Mouse (Mus musculus) olfactory bulb, adult 2 months (tissue): ENCODE measurements around the gene Iqcn. TPM values are rescaled to one million over a fixed set of nuclear protein-coding genes. Genes with fewer than 3 reads are reported as not detected.
A peak's percentile ranks its signal among the peaks of the same experiment; 100 is the strongest.

Source experiments
- H3K27ac ChIP-seq: fragments of 200-500 bp; 2 replicates; pipeline ENCODE4 v1.5.1; 2012; ENCODE audit warnings: low read depth, low read length; ENCODE audit not compliant: insufficient read depth
- H3K4me1 ChIP-seq: fragments of 200-500 bp; 2 replicates; pipeline ENCODE4 v1.6.1; 2012; ENCODE audit warnings: low read length; ENCODE audit not compliant: control insufficient read depth, insufficient read depth
- H3K4me3 ChIP-seq: fragments of 200-500 bp; 2 replicates; pipeline ENCODE4 v1.5.1; 2012; ENCODE audit warnings: mild to moderate bottlenecking, low read depth, low read length, moderate library complexity; ENCODE audit not compliant: insufficient read depth
- CTCF ChIP-seq: fragments of 200-500 bp; IDR thresholded peaks from 2 replicates; pipeline ENCODE4 v1.5.1; 2012; ENCODE audit warnings: low read depth, mild to moderate bottlenecking, low read length, moderate library complexity; ENCODE audit not compliant: insufficient read depth
- POLR2A ChIP-seq: fragments of 200-500 bp; IDR thresholded peaks from 2 replicates; pipeline ENCODE4 v1.6.1; 2012; ENCODE audit warnings: mild to moderate bottlenecking, low read depth, low read length, moderate library complexity; ENCODE audit not compliant: insufficient read depth
- WGBS: fragments of 180-500 bp; shearing (Covaris S2); methylation state at CpG from one replicate; pipeline ENCODE4 v1.1.7; 2018; 5-methylcytosine and 5-hydroxymethylcytosine counted together
- polyA plus RNA-seq: library from polyadenylated mRNA; stranded (reverse); fragments of >200 nt; gene quantifications from 2 replicates; pipeline ENCODE4 v1.2.4, GENCODE M21; 2012; ENCODE audit warnings: low replicate concordance; ENCODE audit not compliant: missing spikeins, insufficient read depth, insufficient read length

Gene Iqcn
- polyA plus RNA-seq, 1 experiment, result not detected

DNA sequence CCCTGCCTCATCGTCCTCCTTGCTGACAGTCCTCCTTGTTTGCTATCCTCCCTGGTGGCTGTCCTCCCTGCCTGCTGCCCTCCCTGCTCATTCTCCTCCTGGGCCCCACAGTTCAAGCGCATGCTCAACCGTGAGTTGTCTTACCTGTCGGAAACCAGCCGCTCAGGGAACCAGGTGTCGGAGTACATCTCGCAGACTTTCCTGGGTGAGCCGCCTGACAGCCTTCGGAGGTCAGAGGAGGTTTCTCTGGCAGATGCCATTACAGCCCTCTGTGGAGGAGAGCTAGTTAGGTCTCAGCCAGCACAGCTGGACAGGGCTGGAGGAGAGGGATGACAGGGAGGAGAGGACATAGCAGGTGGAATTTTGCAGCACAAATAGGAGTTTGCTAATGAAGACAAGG is 43.4 kb downstream of the Iqcn start:
- H3K27ac ChIP-seq, result no peak overlapping the region
- H3K4me1 ChIP-seq, result peaks cover 21% of the 10 kb centered on the region
- TF ChIP-seq POLR2A, result no peak
- TF ChIP-seq CTCF, result no peak
- H3K4me3 ChIP-seq, result no peak overlapping the region
- WGBS, result 81% methylated on average over 9 of the region's 9 CpGs

GRCm38 (mm10) chr8:70747211-70747890 is 44.1 kb downstream of the Iqcn start:
- Histone ChIP-seq H3K27ac (no peak overlapping the region), H3K4me1 (peaks cover 24% of the 10 kb centered on the region), H3K4me3 (no peak overlapping the region)
- WGBS, result 89% methylated on average over 18 of the region's 18 CpGs
- no peak for TF ChIP-seq POLR2A
- TF ChIP-seq CTCF, result no peak

DNA sequence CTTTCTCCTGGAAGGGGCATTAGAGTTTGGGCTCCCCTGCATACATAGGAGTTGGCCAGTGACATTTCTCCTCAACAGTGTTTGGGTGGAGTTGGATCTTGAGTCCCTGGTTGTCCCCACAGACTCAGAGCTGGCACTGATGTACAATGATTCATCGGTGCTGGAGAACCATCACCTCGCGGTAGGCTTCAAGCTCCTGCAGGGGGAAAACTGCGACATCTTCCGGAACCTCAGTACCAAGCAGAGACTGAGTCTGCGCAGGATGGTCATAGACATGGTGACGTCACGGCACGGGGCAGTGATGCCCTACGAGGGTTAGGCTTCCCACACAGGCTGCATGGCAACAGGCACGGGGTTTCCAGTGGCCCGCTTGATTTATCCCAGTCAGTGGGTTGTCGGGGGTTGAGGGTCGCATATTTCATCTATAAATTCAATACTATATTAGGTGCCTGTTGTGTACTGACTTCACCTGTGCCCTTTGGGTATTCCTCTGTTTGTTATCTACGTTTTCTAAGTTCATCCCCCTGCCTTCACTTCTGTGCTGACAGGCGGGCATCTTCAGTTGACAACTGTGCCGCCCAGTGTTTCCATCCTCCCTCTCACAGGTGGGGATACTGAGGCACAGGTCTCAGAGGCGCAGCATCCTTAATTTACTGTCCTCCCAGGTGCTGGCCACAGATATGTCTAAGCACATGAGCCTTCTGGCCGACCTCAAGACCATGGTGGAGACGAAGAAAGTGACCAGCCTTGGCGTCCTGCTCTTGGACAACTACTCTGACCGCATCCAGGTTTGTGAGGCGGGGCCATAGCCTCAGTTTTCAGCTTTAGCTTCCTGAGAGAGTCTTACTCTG is 45.2 kb downstream of the Iqcn start:
- Histone ChIP-seq H3K4me1 (peaks cover 25% of the 10 kb centered on the region), H3K4me3 (no peak overlapping the region), H3K27ac (no peak overlapping the region)
- 88% methylated on average over 23 of the region's 23 CpGs for WGBS
- TF ChIP-seq POLR2A (no peak), CTCF (no peak)

DNA sequence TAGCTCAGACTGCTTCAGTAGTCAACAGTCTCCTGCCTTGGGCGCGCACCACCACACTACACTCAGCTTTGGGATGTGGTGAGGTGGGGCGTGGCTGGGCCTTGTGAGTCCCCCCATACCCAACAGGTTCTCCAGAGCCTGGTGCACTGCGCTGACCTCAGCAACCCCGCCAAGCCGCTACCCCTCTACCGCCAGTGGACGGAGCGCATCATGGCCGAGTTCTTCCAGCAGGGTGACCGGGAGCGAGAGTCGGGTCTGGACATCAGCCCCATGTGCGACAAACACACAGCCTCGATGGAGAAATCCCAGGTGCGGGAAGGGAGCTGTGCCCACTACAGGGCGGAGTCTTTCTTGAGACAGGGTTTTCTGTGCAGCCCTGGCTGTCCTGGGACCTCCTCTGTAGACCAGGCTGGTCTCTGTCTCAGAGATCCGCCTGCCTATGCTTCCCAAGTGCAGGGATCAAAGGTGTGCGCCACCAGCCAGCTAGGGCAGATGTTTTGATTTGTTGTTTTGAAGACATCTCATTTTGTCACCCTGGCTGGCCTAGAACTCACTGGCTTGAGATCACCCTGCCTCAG is 45.9 kb downstream of the Iqcn start:
- WGBS, result 86% methylated on average over 19 of the region's 19 CpGs
- Histone ChIP-seq H3K4me1 (peaks cover 18% of the 10 kb centered on the region), H3K27ac (no peak overlapping the region), H3K4me3 (no peak overlapping the region)
- no peak for TF ChIP-seq CTCF
- no peak for TF ChIP-seq POLR2A

GRCm38 (mm10) chr8:70750128-70750680 is 46.9 kb downstream of the Iqcn start:
- TF ChIP-seq POLR2A (no peak), CTCF (no peak)
- no peak overlapping the region for H3K27ac ChIP-seq
- WGBS, result 86% methylated on average over 13 of the region's 13 CpGs

DNA sequence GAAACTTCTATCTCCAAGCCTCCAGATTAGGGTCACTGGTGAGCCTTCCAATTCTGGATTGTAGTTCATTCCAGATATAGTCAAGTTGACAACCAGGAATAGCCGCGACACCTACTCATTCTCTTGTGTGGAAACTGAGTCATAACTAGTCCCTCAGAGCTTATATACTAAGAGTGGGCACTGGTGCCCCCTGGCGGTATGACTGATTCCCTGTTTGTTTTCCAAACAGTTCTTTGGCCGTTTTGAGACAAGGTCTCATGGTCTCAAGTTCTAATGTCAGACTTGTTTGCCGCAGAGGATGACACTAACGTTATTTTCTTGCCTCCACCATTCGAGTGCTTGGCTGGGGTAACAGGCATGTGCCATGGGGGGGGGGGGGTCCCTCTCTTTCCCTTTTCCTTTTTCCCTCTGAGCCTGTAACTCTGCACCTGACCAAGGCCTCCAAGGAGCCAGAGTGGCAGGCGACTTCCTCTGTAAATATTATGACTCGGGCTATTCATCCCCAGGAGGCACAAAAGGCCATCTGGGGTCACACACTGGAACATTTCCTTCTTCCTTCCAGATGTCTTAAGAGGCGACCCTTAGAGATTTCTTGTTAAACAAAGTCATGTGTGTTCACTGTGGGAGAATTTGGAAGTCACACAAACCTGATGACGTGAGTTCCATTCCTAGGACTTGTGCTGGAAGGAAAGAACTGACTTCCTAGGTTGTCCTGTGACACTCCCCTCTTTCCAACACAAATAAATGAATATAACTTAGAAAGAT is 48.9 kb downstream of the Iqcn start:
- Histone ChIP-seq H3K4me3 (no peak overlapping the region), H3K4me1 (peaks cover 32% of the 10 kb centered on the region), H3K27ac (peak overlapping the region; percentile 92)
- WGBS, result 27% methylated on average over 11 of the region's 11 CpGs
- TF ChIP-seq POLR2A (no peak), CTCF (0 out of 2 replicates have a peak, but pooled peaks have one; percentile 9)

More at GRCm38 (mm10) chr8:70750128-70750680, 46.9 kb downstream of the Iqcn start:
- H3K4me1 ChIP-seq, result peaks cover 15% of the 10 kb centered on the region
- no peak overlapping the region for H3K4me3 ChIP-seq

DNA sequence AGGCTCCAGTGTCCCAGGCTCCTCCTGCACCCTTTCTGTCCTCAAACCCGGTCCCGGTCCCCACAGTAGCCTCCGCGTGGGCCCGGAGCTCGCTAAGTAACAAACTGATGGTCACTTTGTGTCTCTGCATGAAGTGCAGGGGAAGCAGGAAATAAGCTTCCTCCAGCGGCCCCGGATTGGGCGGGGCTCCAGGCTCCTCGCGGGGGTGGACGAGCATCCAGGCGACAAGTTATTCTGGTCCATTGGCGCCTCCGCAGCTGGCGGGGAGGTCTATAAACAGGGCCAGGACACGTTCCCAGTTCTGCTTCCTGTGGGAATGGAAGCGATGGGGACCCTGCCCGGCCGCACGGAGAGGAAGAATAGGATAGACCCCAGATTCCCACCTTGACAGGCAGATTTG is 49.9 kb downstream of the Iqcn start:
- Histone ChIP-seq H3K27ac (peak overlapping the region; percentile 92), H3K4me3 (peak overlapping the region; percentile 12; the same call in 1 of the 2 replicates), H3K4me1 (peaks cover 41% of the 10 kb centered on the region)
- no peak for TF ChIP-seq CTCF
- TF ChIP-seq POLR2A, result no peak
- WGBS, result 14% methylated on average over 21 of the region's 21 CpGs

DNA sequence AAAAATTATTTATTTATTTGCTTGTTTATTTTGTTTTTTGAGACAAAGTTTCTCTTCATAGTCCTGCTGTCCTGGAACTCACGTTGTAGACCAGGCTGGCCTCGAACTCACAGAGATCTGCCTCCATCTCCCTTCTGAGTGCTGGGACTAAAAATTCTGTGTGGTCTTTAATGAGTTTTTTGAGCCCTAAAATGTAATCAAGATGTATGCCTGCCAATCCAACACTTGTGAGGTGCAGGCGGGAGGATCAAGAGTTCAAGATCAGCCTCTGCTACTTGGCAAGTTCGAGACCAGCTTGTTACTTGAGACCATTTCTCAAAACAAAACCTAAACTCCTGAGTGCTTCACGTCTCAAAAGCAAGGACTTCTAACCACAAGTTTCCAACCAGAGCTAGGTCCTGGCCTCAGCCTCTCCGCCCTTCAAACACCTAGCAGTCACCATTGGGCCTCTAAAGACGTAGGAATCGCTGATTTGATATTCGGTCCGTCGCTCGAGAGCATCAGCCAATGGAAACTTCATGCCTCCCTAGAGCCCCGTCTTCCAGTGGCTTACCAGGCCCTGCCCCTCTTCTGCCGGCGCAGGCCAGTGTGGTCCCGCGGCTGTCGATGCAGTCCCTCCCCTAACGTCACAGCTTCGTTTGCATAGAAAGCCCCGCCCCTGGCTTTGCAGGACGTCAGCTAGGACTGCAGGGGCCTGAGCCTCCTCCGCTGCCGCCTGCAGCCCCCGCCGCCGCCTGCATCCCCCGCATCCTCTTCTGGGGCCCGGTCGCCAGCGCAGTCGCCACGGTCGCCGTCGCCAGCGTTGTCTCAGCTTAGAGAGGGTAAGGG is 51.0 kb downstream of the Iqcn start, which contains the start of gene Rab3a:
TSS of gene Rab3a (plus strand) at position 637 of the 828 bp plus-strand sequence.
- Histone ChIP-seq H3K27ac (peak within 1 kb of the TSS; percentile 99), H3K4me1 (peaks cover 50% of the 10 kb centered on the region), H3K4me3 (peak within 1 kb of the TSS; percentile 92)
- TF ChIP-seq POLR2A (peak; percentile 69), CTCF (no peak)
- 8% methylated on average over 37 of the region's 37 CpGs for WGBS
